Mouse (Mus musculus) embryonic facial prominence, embryonic 13.5 days (tissue): ENCODE measurements around the gene Rapsn. TPM values are rescaled to one million over a fixed set of nuclear protein-coding genes. Genes with fewer than 3 reads are reported as not detected.
"Not testable (repeated sequence)": the region's sequence is repeated elsewhere in the genome, so short reads cannot be mapped to it uniquely, and the experiment has no call there.

Experiments used
- ATAC-seq: fragments of 200-750 bp; cut with Nextera tagmentation; 2 replicates; pipeline ENCODE4 v1.8.0; 2017; ENCODE audit warnings: low read depth; ENCODE audit not compliant: insufficient number of reproducible peaks, insufficient read depth, low FRiP score, low TSS enrichment
- H3K27ac ChIP-seq: fragments of 300-500 bp; sonication (generic); 2 replicates; pipeline ENCODE4 v1.5.1; 2015; ENCODE audit warnings: moderate library complexity, mild to moderate bottlenecking, inconsistent platforms
- H3K27me3 ChIP-seq: fragments of 300-500 bp; sonication (generic); 2 replicates; pipeline ENCODE4 v1.6.1; 2015; ENCODE audit warnings: mild to moderate bottlenecking, inconsistent platforms
- H3K36me3 ChIP-seq: fragments of 300-500 bp; sonication (generic); 2 replicates; pipeline ENCODE4 v1.6.1; 2015; ENCODE audit warnings: mild to moderate bottlenecking, inconsistent platforms
- H3K4me1 ChIP-seq: fragments of 300-500 bp; sonication (generic); 2 replicates; pipeline ENCODE4 v1.6.1; 2015; ENCODE audit warnings: inconsistent platforms
- H3K4me2 ChIP-seq: fragments of 300-500 bp; sonication (generic); 2 replicates; pipeline ENCODE4 v1.6.1; 2015; ENCODE audit warnings: moderate library complexity, mild to moderate bottlenecking, inconsistent platforms
- H3K4me3 ChIP-seq: fragments of 300-500 bp; sonication (generic); 2 replicates; pipeline ENCODE4 v1.5.1; 2015; ENCODE audit warnings: mild to moderate bottlenecking, inconsistent platforms
- H3K9ac ChIP-seq: fragments of 300-500 bp; sonication (generic); 2 replicates; pipeline ENCODE4 v1.6.1; 2015; ENCODE audit warnings: mild to moderate bottlenecking, inconsistent platforms
- H3K9me3 ChIP-seq: fragments of 300-500 bp; sonication (generic); 2 replicates; pipeline ENCODE4 v1.6.1; 2016; ENCODE audit warnings: inconsistent platforms
- WGBS: fragments of 180-500 bp; shearing (Covaris S2); methylation state at CpG from one replicate; pipeline ENCODE4 v1.1.7; 2015; ENCODE audit warnings: mixed read lengths; 5-methylcytosine and 5-hydroxymethylcytosine counted together
- polyA plus RNA-seq: library from polyadenylated mRNA; unstranded; fragments of >200 nt; fragmentation: Nextera tagmentation; extraction: Ambion mirVana; gene quantifications from 2 replicates; pipeline ENCODE4 v1.2.1, GENCODE M21; 2015

The Rapsn gene
- polyA plus RNA-seq, 1 experiment from 2014 or later: 3.4 TPM

- Histone ChIP-seq H3K9me3 (no peaks in the 10 kb centered on the region), H3K4me2 (no peak overlapping the region), H3K27ac (no peak overlapping the region), H3K36me3 (no peaks in the 10 kb centered on the region), H3K27me3 (no peaks in the 10 kb centered on the region), H3K4me3 (no peak overlapping the region), H3K9ac (no peak overlapping the region), H3K4me1 (no peaks in the 10 kb centered on the region)
- 86% methylated on average over 9 of the region's 9 CpGs for WGBS
- no peak for ATAC-seq
Observed at GRCm38 (mm10) chr2:91027391-91028214, 7.8 kb upstream of the Rapsn start.

- WGBS: 82% methylated on average over 4 of the region's 4 CpGs
- no peak for ATAC-seq
Observed at GRCm38 (mm10) chr2:91031216-91031615, 4.2 kb upstream of the Rapsn start.

GRCm38 (mm10) chr2:91033000-91033399 lies 2.4 kb upstream of the Rapsn start:
- Histone ChIP-seq H3K4me2 (no peak overlapping the region), H3K27ac (no peak overlapping the region), H3K36me3 (no peaks in the 10 kb centered on the region), H3K4me1 (no peaks in the 10 kb centered on the region), H3K9me3 (no peaks in the 10 kb centered on the region), H3K4me3 (no peak overlapping the region), H3K9ac (no peak overlapping the region), H3K27me3 (no peaks in the 10 kb centered on the region)
- no peak for ATAC-seq
- WGBS: 18% methylated on average over 3 of the region's 3 CpGs

More at GRCm38 (mm10) chr2:91031216-91031615, 4.2 kb upstream of the Rapsn start:
- H3K4me1 ChIP-seq: no peaks in the 10 kb centered on the region
- no peaks in the 10 kb centered on the region for H3K9me3 ChIP-seq
- H3K27me3 ChIP-seq: no peaks in the 10 kb centered on the region
- H3K36me3 ChIP-seq: no peaks in the 10 kb centered on the region
- H3K4me3 ChIP-seq: no peak overlapping the region
- no peak overlapping the region for H3K9ac ChIP-seq
- no peak overlapping the region for H3K27ac ChIP-seq
- no peak overlapping the region for H3K4me2 ChIP-seq

GRCm38 (mm10) chr2:91041786-91042185 lies 6.4 kb downstream of the Rapsn start:
- no peak overlapping the region for H3K4me3 ChIP-seq
- WGBS: 80% methylated on average over 8 of the region's 8 CpGs
- H3K9ac ChIP-seq: no peak overlapping the region
- no peaks in the 10 kb centered on the region for H3K9me3 ChIP-seq
- peaks cover 7% of the 10 kb centered on the region; the same call in 1 of the 2 replicates for H3K4me1 ChIP-seq
- H3K36me3 ChIP-seq: no peaks in the 10 kb centered on the region
- no peak overlapping the region for H3K4me2 ChIP-seq
- no peak for ATAC-seq
- no peak overlapping the region for H3K27ac ChIP-seq
- H3K27me3 ChIP-seq: no peaks in the 10 kb centered on the region

GRCm38 (mm10) chr2:91042651-91043398 lies 7.4 kb downstream of the Rapsn start:
- H3K4me2 ChIP-seq: no peak overlapping the region
- H3K9ac ChIP-seq: no peak overlapping the region; the same call in 1 of the 2 replicates
- peaks cover 7% of the 10 kb centered on the region; the same call in 1 of the 2 replicates for H3K4me1 ChIP-seq
- no peak overlapping the region for H3K4me3 ChIP-seq
- H3K36me3 ChIP-seq: no peaks in the 10 kb centered on the region
- H3K27ac ChIP-seq: no peak overlapping the region
- WGBS: 67% methylated on average over 21 of the region's 21 CpGs
- no peaks in the 10 kb centered on the region for H3K9me3 ChIP-seq
- ATAC-seq: no peak
- no peaks in the 10 kb centered on the region for H3K27me3 ChIP-seq

GRCm38 (mm10) chr2:91044727-91045126 lies 9.3 kb downstream of the Rapsn start:
- H3K9me3 ChIP-seq: no peaks in the 10 kb centered on the region
- H3K27ac ChIP-seq: no peak overlapping the region
- H3K9ac ChIP-seq: no peak overlapping the region
- H3K4me1 ChIP-seq: peaks cover 7% of the 10 kb centered on the region; the same call in 1 of the 2 replicates
- no peak overlapping the region for H3K4me3 ChIP-seq
- no peaks in the 10 kb centered on the region for H3K36me3 ChIP-seq
- no peaks in the 10 kb centered on the region for H3K27me3 ChIP-seq
- no peak overlapping the region for H3K4me2 ChIP-seq
- 0 out of 2 replicates have a peak, but pooled peaks have one; percentile 17 for ATAC-seq
- 77% methylated on average over 13 of the region's 13 CpGs for WGBS

DNA sequence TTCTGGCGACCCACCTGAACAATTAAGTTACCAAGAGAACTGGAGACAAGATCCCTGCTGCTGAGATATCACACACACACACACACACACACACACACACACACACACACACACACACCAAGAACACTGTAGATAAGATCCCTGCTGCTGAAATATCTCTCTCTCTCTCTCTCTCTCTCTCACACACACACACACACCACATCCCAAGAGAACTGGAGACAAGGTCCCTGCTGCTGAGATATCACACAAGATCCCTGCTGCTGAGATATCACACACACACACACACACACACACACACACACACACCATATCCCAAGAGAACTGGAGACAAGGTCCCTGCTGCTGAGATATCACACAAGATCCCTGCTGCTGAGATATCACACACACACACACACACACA lies 10.4 kb downstream of the Rapsn start:
- WGBS: 67% methylated on average over 1 of the region's 1 CpGs
- not testable (repeated sequence) for H3K27ac ChIP-seq, H3K9ac ChIP-seq, ATAC-seq, H3K9me3 ChIP-seq, H3K4me3 ChIP-seq, H3K27me3 ChIP-seq, H3K4me2 ChIP-seq, H3K36me3 ChIP-seq, H3K4me1 ChIP-seq

GRCm38 (mm10) chr2:91047359-91047758 lies 11.9 kb downstream of the Rapsn start:
- 86% methylated on average over 9 of the region's 9 CpGs for WGBS
- Histone ChIP-seq H3K4me1 (peaks cover 7% of the 10 kb centered on the region; the same call in 1 of the 2 replicates), H3K27ac (no peak overlapping the region), H3K4me2 (no peak overlapping the region), H3K27me3 (no peaks in the 10 kb centered on the region), H3K4me3 (no peak overlapping the region), H3K9ac (no peak overlapping the region), H3K9me3 (no peaks in the 10 kb centered on the region), H3K36me3 (no peaks in the 10 kb centered on the region)
- ATAC-seq: no peak

DNA sequence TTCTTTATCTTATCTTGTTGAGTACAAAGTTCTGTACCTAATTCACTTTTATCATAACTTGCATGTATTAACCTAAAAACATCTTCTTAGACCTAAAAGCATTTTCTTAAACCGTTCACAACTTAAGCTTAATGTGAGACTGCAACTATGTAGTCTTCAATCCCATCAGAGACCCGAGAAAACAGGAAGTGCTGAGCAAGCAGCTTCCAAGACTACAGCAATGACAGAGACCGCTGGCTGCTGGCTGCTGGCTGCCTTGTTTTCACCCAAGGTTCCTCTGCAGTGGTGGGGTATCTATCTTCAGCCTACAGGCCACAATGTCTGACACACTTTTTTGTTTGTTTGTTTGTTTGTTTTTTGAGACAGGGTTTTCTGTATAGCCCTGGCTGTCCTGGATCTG lies 16.5 kb downstream of the Rapsn start:
- no peak overlapping the region for H3K4me3 ChIP-seq
- peaks cover 18% of the 10 kb centered on the region for H3K36me3 ChIP-seq
- H3K4me1 ChIP-seq: peaks cover 16% of the 10 kb centered on the region
- H3K27me3 ChIP-seq: no peaks in the 10 kb centered on the region
- H3K9me3 ChIP-seq: no peaks in the 10 kb centered on the region
- 78% methylated on average over 3 of the region's 3 CpGs for WGBS
- no peak for ATAC-seq
- H3K9ac ChIP-seq: no peak overlapping the region
- no peak overlapping the region for H3K4me2 ChIP-seq
- no peak overlapping the region for H3K27ac ChIP-seq

- H3K4me3 ChIP-seq: 0 out of 2 replicates have a peak overlapping the region, but pooled peaks have one; percentile 85
- no peak overlapping the region for H3K27ac ChIP-seq
- H3K4me2 ChIP-seq: peak overlapping the region; percentile 96; the same call in 1 of the 2 replicates
- H3K4me1 ChIP-seq: peaks cover 16% of the 10 kb centered on the region
- WGBS: 52% methylated on average over 2 of the region's 2 CpGs
- no peaks in the 10 kb centered on the region for H3K27me3 ChIP-seq
- H3K9me3 ChIP-seq: no peaks in the 10 kb centered on the region
- no peak for ATAC-seq
- H3K9ac ChIP-seq: no peak overlapping the region
- H3K36me3 ChIP-seq: peaks cover 27% of the 10 kb centered on the region
Observed at GRCm38 (mm10) chr2:91052752-91053151, 17.3 kb downstream of the Rapsn start.

GRCm38 (mm10) chr2:91053181-91053933 lies 17.9 kb downstream of the Rapsn start:
- peak overlapping the region; percentile 85 for H3K4me3 ChIP-seq
- no peak overlapping the region; the same call in 1 of the 2 replicates for H3K27ac ChIP-seq
- WGBS: under 1% methylated on average over 6 of the region's 6 CpGs
- H3K4me1 ChIP-seq: peaks cover 16% of the 10 kb centered on the region
- no peaks in the 10 kb centered on the region for H3K27me3 ChIP-seq
- H3K36me3 ChIP-seq: peaks cover 32% of the 10 kb centered on the region
- no peaks in the 10 kb centered on the region for H3K9me3 ChIP-seq
- peak; percentile 4; the same call in 1 of the 2 replicates for ATAC-seq
- peak overlapping the region; percentile 89 for H3K9ac ChIP-seq
- peak overlapping the region; percentile 96 for H3K4me2 ChIP-seq
